Mouse (Mus musculus): ENCODE data around the gene Dbt.

GRCm38 (mm10) chr3:116507772-116508351, 5.0 kb upstream of the Dbt start, which contains the start of gene Rtca:
- peak; percentile 82 for TF ChIP-seq CTCF (IDR thresholded peaks at IDR 0.05; ENCODE audit: extremely low read depth, insufficient read depth, low read length)
- 0 out of 2 replicates have a peak, but pooled peaks have one; percentile 16 for TF ChIP-seq POLR2A (IDR thresholded peaks at IDR 0.05; ENCODE audit: extremely low read depth, insufficient read depth, low read length)
